Mouse (Mus musculus) midbrain, embryonic 13.5 days (tissue): ENCODE measurements around the gene Piga. TPM values are rescaled to one million over a fixed set of nuclear protein-coding genes. Genes with fewer than 3 reads are reported as not detected.

Source experiments
- polyA plus RNA-seq: library from polyadenylated mRNA; unstranded; fragments of >200 nt; fragmentation: Nextera tagmentation; extraction: Ambion mirVana; gene quantifications from 2 replicates; pipeline ENCODE4 v1.2.1, GENCODE M21; 2015

The Piga gene
- polyA plus RNA-seq, 1 experiment from 2014 or later = 8.3 TPM

Other genes with a start within 250 kb of the Piga start
- 0.39 and 0.82 TPM in 2 replicates for gene Bmx, start 161.6 kb upstream of the Piga start, polyA plus RNA-seq
- 2.2 and 3.7 TPM in 2 replicates for gene Pir, start 150.4 kb upstream of the Piga start, polyA plus RNA-seq
- gene Vegfd, start 46.4 kb upstream of the Piga start, polyA plus RNA-seq = 0.12 and 0.49 TPM in 2 replicates
- gene Asb11, start 17.2 kb downstream of the Piga start, polyA plus RNA-seq = not detected in 2 replicates
- gene Asb9, start 86.5 kb downstream of the Piga start, polyA plus RNA-seq = 0.19 TPM in 1 of 2 replicates, not detected in the other